Mouse (Mus musculus) ovary, postnatal 10 days (tissue): ENCODE measurements around the gene Aunip.

Source experiments
- DNase-seq: peaks from one replicate; pipeline ENCODE4 v3.0.0; 2022; ENCODE audit warnings: low spot score

The Aunip gene

DNA sequence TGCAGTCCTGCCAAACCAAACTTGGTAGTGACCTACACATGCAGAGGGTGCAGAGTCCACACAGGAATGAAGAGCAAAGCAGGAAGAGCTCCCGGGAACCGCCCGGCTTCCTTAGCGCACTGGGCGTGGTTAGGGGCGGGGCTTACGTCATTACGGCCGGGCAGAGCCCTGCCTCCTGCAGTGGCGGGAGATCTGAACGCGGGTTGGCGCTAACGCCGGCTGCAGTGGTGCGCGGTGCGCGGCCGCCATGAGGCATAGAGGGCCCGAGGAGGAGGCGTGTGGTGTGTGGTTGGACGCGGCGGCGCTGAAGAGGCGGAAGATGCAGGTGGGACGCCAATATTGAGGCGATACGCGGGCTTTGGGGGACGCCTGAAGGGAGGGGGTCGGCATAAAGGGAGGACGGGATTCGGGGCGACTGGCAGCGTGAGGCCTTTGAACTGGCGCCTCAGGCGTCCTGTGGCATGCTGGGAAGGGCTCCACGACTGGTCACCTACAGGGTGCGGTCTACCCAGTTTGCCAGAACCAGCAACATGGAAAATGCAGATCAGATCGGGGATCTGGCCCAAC, at the start of gene Aunip:
Gene Aunip, plus strand, starts transcription at position 155 of the 567 bp plus-strand sequence.
- peak; percentile 56 for DNase-seq

DNA sequence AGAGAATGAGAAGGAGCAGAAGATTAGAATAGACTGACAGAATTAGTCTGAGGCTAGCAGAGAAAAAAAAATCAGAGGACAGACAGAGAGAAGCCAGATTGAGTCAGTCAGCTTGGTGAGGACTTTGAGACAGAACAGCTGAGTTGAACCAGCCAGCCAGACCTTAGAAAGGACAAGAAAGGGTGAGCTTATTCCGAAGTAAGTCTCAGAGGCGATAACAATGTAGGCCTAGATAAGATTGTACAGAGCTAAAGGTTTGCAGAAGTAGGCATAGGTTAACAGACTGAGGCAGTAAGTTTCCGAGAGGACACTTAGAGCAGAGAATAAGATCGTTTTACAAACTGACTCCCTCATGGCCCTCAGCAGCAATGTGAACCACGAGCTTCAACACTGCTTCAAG, 49.5 kb upstream of the Aunip start:
- no peak for DNase-seq

DNA sequence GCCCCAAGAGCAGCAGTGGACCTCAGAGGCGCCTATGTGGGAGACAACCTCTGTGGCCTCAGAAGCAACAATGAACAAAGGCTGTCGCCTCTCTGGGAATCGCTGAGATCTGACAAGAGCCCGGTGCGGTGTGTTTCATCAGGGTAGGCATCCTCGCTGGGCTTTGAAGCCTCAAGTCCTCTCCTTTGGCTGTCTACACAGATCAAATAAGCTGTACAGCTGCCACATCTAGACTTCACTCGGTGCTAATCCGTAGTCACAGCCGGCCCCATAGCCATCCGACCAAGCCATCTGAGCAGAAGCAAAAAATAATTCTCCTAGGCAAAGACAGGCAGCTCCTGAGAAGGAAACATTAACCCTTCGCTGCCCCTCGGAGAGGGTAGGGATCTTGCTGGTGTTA, 45.0 kb upstream of the Aunip start:
- no peak for DNase-seq

DNA sequence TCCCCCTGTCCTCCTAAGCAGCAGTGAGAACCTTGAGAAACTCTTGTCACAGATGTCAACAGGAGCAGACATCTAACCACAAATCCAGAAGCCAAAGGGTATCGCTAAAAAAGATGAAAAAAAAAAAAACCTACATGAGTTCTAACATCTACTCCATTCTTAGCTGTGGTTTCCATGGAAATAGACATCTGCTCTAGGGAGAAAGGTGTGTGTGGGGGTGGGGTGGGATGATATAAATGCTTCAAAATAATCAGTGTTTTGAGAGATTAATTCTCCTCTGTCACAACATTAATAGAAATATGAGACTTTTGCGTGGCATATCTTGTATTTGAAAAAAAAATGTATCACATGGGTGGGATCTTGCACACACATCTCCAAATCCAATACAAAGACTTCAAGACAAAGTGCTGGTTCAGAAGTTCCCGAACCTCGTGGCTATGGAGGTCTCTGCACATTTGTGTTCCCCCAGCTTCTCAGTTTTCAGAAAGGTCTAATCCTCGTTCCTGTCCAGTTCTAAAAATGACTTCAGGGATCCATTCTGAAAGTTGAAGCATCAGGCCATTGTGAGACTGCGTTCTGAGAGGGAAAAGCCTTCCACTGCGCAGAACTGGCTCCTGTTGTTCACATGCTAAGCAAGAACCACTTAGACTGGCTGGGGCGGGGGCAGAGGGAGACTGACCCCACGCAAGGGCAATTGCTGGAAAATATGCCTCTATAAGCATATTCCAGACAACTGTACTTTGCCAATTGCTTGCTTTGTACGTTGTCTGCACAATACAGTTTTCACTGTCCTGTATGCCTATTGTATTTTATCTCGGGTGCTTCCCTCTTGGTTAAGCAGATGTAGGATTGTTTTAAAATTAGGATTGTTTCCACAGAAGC, 44.2 kb upstream of the Aunip start:
- DNase-seq = no peak

DNA sequence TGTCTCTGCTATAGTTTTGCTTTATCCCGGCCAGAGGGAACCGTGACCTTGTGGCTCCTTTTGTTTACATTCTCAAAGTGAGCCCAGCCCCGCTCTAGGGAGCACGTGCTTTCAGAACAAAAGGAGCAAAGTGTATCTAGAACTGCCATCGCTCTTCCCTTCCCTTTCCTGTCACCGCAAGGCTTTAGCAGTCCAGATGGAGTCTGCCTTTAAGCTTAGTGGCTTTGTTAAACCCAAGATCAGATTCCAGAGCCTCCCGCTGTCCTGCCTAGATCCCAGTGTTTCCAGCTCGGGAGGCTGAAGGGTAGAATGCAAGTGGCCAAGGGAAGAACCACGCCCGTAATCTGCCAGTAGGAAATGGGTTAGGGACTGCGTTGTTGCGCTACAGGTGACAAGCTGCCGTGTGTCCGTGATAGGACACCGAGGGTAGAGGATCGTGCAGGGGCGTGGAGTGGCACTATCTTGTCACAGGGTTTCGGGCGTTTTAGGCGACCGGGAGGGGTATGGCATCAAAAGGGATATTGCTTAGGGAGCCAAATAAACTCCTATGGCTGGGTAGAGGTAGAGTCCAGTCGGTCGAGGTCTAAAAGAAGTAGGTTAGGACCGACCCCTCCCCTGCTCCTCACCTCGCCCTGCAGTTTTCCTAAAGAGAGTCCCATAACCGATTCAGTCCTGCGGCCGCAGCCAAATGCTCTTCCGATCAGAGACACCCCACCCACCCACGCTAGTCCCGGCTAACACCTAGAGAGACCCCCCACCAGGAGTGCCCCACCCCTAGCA, 43.2 kb upstream of the Aunip start:
- DNase-seq = no peak

DNA sequence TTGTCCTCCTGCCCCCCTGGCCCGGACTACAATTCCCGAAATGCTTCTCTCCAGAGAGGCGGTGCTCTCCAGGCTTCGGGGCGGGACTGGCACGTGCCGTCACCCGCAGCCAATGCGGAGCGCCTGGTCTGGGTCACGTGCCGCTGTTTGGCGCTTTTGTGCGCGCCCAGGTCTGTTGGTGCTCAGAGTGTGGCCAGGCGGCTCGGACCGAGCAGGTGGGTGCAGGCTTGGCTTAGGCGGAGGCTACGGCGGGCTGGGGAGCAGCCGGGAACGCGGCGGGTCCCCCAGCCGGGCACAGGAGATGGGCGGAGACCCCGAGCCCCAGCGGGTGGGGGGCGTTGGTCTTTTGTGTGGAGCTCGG, 42.6 kb upstream of the Aunip start, which contains the start of gene Stmn1:
Gene Stmn1, plus strand, starts transcription at position 106 of the 361 bp plus-strand sequence.
- peak; percentile 83 for DNase-seq

DNA sequence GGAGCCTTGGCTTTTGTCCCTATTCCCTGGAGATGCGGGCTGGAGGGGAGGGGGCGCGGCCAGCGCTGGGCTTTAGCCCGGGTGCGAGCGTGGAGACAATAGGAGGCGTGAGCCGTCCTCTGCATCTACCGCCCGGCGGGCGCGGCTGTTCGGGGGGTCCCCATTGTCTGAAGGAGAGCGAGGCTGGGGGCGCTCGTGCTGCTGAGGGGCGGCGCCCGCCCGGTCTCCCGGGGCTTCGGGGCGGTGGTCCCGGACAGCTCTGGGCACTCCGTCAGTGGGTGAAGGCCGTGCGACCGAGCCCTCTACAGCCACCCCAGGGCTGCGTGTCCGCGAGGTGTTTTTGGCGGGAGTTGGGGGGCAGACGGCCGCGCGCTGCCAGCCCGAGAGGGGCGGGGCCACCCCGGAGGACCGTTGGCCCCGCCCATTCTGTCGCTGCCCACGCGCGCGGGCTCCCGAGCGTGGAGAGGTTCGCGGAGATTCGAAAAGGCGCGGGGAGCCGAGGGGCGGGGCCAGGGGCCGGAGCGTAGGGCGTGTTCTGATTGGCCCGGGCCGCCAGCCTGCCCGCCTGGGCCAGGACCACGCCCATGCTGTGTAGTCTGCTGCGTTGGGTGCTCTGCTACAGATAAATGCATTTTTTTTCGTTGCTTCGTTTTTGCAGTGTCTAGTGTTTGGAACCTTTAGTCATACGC, 42.1 kb upstream of the Aunip start:
- peak; percentile 85 for DNase-seq

DNA sequence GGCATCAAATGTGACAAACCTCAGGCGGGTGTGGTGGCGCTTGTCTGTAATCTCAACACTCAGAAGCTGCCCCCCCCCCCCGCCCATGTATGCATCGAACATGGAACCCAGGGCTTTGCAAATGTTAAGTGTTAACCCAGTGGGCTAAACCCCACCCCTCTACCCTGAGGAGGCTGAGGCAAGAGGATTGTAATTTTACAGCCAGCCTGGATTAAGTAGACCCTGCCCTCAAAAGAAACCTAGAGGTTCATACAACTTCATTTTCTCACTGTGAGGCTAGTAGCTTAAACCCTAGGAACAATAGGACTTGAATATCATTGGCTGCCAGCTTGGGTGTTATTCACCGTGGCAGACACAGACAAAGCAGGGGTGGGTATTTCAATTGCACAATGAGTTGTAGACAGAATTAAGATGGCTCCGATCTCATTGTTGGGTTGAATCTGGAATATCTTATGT, 41.4 kb upstream of the Aunip start:
- DNase-seq = no peak

DNA sequence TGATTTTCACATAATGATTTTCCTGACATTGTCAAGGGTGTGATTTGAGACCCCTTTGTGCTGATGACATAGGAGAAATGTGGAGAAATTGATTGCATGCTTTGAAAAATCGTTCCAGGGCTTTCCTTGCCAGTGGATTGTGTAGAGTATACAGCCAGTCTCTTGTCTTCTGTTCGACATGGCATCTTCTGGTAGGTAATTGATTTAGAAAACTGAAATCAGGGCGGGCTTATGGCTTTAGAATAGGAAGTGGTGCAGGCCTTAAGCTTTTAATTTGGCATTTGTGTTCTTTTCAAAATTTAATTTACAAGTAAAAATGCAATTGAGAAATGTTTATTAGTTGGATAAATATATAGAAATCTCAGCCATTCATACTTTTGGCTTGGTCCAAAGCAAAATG, 40.8 kb upstream of the Aunip start:
- no peak for DNase-seq

DNA sequence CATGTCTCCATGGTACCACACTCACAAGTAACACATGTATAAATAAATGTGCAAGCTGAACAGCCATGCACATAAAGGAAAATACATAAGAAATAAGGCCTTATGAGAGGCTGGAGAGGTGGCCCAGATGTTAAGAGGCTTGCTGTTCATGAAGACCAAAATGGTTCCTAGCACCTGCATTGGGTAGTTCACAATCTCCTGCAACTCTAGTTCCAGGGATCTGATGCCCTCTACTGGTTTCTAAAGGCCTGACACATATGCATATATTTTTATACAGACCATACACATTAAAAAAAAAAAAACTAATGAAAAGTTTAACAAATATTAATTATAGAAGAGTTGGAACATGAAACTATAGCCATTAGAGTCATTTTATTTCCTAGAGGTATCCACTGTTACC, 39.3 kb upstream of the Aunip start:
- no peak for DNase-seq

DNA sequence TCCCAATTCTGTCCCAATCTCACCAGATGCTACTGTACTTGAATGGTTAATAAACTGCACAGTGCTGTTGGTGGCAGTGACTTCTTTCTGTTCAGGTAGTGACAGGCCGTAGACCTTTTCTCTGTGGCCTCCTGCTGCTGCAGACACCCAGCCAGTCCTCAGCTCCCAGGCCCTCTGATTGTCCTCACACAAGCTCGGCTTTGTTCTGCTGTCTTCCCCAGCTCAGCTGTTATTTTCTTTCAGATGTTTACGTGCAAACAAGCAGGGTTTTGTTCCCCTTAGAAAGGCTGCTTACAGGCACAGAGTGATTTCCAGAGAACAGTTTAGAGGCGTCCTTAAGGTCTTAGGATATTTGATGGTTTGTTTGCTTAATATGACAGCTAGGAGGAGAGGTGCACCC, 37.0 kb upstream of the Aunip start:
- no peak for DNase-seq

DNA sequence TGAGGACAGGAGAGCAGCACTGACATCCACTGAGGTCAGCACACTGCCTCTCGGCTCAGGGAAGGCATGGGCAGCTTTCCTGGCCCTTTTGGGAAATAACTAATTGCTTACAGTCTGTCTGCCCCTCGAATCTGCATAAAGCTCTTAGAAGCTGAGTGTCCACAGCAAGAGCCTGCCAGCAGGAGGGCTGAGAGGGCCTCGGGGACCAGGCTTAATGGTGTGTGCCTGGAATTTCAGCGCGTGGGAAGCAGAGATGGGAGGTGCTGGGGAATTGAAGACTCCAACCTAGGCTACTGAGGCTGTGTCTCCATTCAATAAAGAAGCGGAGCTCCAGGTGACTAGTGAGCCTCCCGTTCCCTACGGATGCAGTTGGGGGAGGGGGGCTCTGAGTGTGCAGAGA, 36.6 kb upstream of the Aunip start:
- no peak for DNase-seq

DNA sequence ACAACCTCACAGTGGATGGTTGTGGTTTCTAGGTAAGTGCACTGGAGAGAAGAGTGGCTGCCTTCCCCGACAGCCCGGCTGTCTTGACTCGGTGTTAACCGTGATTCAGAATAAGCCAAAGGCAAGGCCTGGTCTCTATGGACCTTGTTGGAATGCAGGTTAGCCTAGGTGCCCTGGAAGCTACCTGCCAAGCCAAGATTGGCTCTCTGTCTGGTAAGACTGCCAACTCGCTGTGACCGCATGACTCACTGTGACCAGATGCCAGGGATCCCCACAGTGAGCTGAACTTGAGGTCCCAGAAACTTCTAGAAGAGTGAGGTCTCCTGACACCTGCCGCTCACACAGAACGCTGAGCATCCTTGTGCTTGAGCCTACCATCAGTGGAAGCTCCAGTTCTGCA, 33.9 kb upstream of the Aunip start:
- DNase-seq = no peak

DNA sequence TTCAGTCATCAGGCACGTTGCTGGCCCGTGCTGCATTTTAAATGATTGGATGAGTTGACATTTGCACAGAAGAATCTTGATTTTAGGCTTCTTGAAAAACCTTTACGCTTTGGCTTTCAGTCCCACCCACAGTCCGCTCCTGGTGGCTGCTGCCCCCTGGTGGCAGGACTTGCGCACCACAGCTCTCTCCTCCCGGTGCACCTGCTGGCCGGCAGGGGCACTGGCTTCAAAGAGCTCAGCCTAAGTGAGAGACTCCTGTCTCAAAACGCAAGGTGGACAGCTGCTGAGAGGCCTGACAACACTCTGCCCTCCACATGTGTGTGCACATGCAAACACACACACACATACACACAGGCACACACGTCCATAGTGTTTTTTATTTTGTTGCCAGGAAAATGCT, 32.8 kb upstream of the Aunip start:
- DNase-seq = peak; percentile 96

DNA sequence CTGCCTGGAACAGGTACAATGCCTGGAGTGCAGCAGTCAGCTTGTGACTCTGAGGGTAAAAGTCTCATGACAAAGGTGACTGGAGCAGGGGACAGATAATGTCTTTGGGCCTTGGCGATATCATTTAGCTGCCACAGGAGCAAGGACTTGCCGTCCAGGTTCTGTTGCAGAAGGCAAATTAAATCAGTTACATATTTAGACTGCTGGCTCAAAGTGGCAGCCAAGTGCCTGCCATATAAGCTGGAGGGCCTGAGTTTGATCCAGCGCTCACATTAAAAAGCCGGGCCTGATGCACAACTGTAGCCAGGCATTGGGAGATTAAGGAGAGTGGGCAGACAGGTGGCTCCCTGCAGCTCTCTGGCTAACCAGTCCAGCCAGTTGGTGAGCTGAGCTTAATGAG, 31.0 kb upstream of the Aunip start:
- DNase-seq = no peak

DNA sequence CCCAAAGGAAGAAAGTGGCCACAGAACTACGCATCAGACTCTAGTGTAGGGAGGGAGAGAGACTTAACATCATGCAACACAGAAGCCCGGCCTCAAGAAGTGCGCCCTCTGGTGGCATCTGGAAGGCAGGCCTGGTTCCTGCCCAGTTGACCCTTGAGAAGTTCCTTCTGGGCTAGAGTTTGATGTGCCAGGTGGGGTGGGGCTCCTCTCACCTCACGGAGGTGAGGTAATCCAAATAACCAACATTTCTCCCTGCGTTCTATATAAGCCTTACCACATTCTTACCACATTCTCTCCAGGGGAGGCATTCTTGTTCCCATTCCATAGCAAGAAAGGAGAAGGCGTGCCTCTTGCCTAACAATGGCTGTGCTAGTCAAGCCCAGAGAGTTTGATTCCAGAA, 29.9 kb upstream of the Aunip start:
- DNase-seq = peak; percentile 58

DNA sequence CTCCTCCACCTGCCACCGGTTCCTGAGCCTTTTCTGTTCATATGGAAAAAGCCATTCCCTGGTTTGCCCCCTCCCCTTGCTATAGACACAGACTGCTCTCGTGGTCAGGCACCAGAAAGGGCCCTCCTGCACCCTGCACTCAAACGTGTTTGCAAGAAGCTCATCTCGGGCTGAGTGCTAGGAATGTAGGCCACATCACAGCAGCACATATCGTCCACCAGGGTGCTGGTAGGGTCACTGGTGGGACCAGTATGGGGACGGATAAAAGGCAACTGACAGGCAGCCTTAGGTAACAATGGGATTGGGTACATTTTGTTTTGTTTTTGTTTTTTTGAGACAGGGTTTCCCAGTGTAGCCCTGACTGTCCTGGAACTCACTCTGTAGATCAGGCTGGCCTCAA, 29.5 kb upstream of the Aunip start:
- DNase-seq = no peak

DNA sequence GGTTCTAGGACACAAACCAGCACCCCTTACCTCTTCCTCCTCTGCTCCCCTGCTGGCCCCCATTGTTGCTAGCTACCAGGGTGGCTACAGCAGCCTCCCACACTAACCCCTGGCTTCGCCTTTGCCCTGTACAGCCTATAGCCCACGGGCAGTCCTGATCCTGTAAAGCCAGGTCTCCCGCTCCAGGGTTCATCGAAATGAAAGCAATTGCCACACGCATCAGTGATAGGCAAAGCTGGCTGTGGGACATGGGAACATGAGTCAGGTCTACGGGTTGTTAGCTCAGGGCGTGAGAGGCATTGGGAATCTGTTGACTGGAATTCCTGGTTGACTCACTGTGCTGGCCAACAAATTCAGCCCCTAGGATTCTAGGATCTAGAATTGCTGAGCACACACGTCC, 28.4 kb upstream of the Aunip start:
- DNase-seq = no peak

DNA sequence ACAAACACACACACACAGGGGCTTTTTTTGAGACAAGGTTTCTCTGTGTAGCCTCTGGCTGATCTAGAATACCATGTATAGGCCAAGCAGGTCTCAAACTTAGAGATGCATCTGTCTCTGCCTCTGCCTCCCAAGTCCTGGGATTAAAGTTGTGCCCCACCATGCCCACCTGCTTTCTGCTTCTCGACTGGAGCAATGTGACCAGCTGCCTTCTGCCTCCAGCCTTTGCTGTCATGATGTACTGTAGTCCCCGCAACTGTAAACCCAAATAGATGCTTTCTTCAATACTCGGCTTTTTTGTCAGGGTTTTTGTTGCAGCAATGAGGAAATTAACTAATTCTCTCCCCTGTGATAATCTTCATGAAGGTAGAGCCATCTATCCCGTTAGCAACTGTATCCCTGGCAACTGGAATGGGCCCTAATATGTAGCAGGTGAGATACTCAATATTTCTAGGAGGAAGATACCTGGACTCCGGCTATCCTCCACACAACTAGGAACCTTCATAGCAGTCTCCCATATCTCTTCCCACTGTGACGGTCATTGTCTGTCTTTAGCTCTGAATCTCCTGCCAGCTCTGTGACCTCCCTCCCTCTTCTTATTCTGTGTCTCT, 27.6 kb upstream of the Aunip start:
- no peak for DNase-seq

DNA sequence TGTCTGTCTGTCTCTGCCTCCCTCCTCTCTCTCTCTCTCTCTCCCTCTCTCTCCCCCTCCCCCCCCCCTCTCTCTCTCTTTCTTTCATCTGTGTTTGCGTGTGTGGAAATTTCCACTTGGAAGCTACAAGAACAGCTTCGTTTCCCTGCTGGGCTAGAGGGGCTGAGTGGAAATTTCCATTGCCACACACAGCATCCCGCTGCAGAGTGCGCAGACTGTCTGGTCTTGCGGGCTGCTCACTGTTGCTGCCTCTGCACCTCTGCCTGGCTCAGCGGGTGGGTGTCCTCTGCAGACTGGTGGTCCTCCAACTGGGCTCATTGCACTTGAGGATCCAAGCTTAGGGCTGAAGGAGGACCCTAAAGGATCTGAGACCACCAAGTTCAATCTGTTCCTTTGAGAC, 27.1 kb upstream of the Aunip start:
- DNase-seq = no peak

DNA sequence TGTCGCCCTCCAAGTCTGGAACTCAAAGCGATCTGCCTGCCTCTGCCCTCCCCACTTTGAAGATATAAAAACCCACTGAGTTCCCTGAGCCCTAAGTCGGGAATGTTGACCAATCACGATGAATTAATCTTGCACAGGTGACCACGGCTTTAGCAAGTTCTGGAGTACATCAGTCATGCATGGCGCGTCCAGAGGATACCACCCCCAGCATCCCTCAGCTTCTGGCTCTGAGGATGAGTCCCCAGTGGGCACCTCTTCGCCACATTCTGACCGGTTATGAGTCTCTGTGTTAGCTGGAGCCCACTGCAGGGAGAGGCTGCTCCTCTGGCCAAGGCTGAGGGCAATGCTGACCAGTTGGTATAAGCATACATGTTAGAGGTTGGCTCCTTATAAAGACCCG, 26.6 kb upstream of the Aunip start:
- DNase-seq = no peak
